In genomic region chr5:119335979-119336378, GRCm38 (mm10) we compare ENCODE assay signal across 26 mouse cellular contexts.
DNase-seq lines count a peak whose midpoint lies in the region; ATAC-seq and TF ChIP-seq lines count a peak whose summit lies in the region.
"Had no signal": no experiment of that assay in that cellular context is flagged by ENCODE, and none has a peak within 500 bp of the region (broad histone marks: within the 10 kb centered on the region; RNA-seq: fewer than 3 reads in every experiment).

No protein-coding gene starts in this region.

- ATAC-seq in heart, embryonic 15.5 days (replicated peaks; ENCODE audit: insufficient number of reproducible peaks, insufficient read depth, low FRiP score, low read depth): 0 out of 2 replicates have a peak, but pooled peaks have one; percentile 22
- ATAC-seq in megakaryocyte, adult 5-6 weeks (ENCODE audit: poor library complexity, severe bottlenecking): 0 out of 2 replicates have a peak, but pooled peaks have one; percentile 24
- ATAC-seq in megakaryocyte-erythroid progenitor cell, adult 5-6 weeks (replicated peaks; ENCODE audit: low FRiP score, low TSS enrichment, poor library complexity, severe bottlenecking): peak; percentile 77
- ATAC-seq in midbrain, postnatal 0 days (ENCODE audit: low FRiP score): no peak
- ATAC-seq: activated CD4-positive, CD25-positive, alpha-beta regulatory T cell, adult 4 months; forebrain, embryonic 14.5 days; forebrain, postnatal 0 days; hindbrain, embryonic 16.5 days; intestine, embryonic 16.5 days had no signal

- H3K4me2 ChIP-seq in heart, embryonic 15.5 days: no peak overlapping the region
- no peak overlapping the region for H3K4me2 ChIP-seq in midbrain, postnatal 0 days (ENCODE audit: low read depth, low read length, poor library complexity, severe bottlenecking)
- H3K4me2 ChIP-seq: embryonic facial prominence, embryonic 12.5 days; embryonic facial prominence, embryonic 15.5 days; heart, embryonic 13.5 days; hindbrain, embryonic 13.5 days had no signal

- peaks cover 8% of the 10 kb centered on the region; the same call in 1 of the 2 replicates for H3K4me1 ChIP-seq in heart, embryonic 15.5 days (replicated peaks)
- H3K4me1 ChIP-seq in midbrain, postnatal 0 days (ENCODE audit: insufficient read depth, low read length): no peaks in the 10 kb centered on the region
- H3K4me1 ChIP-seq: embryonic facial prominence, embryonic 12.5 days; embryonic facial prominence, embryonic 15.5 days; hindbrain, embryonic 10.5 days; hindbrain, embryonic 13.5 days had no signal

- H3K36me3 ChIP-seq in heart, embryonic 15.5 days: no peaks in the 10 kb centered on the region
- no peaks in the 10 kb centered on the region for H3K36me3 ChIP-seq in midbrain, postnatal 0 days (ENCODE audit: insufficient read depth, low read length)
- H3K36me3 ChIP-seq: embryonic facial prominence, embryonic 12.5 days; embryonic facial prominence, embryonic 15.5 days; heart, embryonic 10.5 days; heart, embryonic 13.5 days; hindbrain, embryonic 10.5 days; hindbrain, embryonic 13.5 days had no signal

- no peak overlapping the region for H3K27ac ChIP-seq in heart, embryonic 15.5 days
- no peak overlapping the region for H3K27ac ChIP-seq in midbrain, postnatal 0 days (ENCODE audit: low read depth, low read length)
- H3K27ac ChIP-seq: embryonic facial prominence, embryonic 12.5 days; embryonic facial prominence, embryonic 15.5 days; gastrocnemius, adult 2 months; heart, embryonic 10.5 days; heart, embryonic 13.5 days; hindbrain, embryonic 10.5 days; hindbrain, embryonic 13.5 days had no signal

- H3K4me3 ChIP-seq in heart, embryonic 15.5 days: no peak overlapping the region
- no peak overlapping the region for H3K4me3 ChIP-seq in midbrain, postnatal 0 days (ENCODE audit: low read depth, low read length)
- H3K4me3 ChIP-seq: embryonic facial prominence, embryonic 12.5 days; embryonic facial prominence, embryonic 15.5 days; gastrocnemius, adult 2 months; heart, embryonic 10.5 days; heart, embryonic 13.5 days; hindbrain, embryonic 10.5 days; hindbrain, embryonic 13.5 days had no signal

- 53% methylated on average over 6 of the region's 6 CpGs for WGBS in heart, embryonic 15.5 days
- WGBS in midbrain, postnatal 0 days: 86% methylated on average over 6 of the region's 6 CpGs

- intact Hi-C loops in heart, postnatal 25 days (cut with DNase I): no loop called here

- H3K9ac ChIP-seq in heart, embryonic 15.5 days: no peak overlapping the region
- no peak overlapping the region for H3K9ac ChIP-seq in midbrain, postnatal 0 days (replicated peaks; ENCODE audit: low read length, poor library complexity, severe bottlenecking)
- H3K9ac ChIP-seq: embryonic facial prominence, embryonic 12.5 days; embryonic facial prominence, embryonic 15.5 days; forebrain, postnatal 0 days; heart, embryonic 13.5 days; hindbrain, embryonic 13.5 days had no signal

- H3K9me3 ChIP-seq in heart, embryonic 15.5 days (replicated peaks): no peaks in the 10 kb centered on the region
- H3K9me3 ChIP-seq in midbrain, postnatal 0 days (ENCODE audit: low read length): no peaks in the 10 kb centered on the region
- H3K9me3 ChIP-seq: embryonic facial prominence, embryonic 12.5 days; embryonic facial prominence, embryonic 15.5 days; heart, embryonic 10.5 days; heart, embryonic 13.5 days; hindbrain, embryonic 10.5 days; hindbrain, embryonic 13.5 days had no signal

- TF ChIP-seq CTCF in midbrain, postnatal 0 days (IDR thresholded peaks at IDR 0.05): no peak

- DNase-seq in heart, postnatal 25 days (ENCODE audit: low spot score): no peak
- DNase-seq in midbrain, postnatal 0 days (ENCODE audit: low spot score): no peak
- no peak for DNase-seq in testis, postnatal 14 days (ENCODE audit: low spot score)
- DNase-seq: adrenal gland, postnatal 10 days; adrenal gland, postnatal 36 days; B cell, adult 2 months; cerebellum, adult 18-20 months; cerebellum, adult 9-10 months; forebrain, postnatal 0 days; gastrocnemius, adult 2 months; gastrocnemius, postnatal 14 days; heart, postnatal 36 days had no signal

- peaks cover 17% of the 10 kb centered on the region for H3K27me3 ChIP-seq in heart, embryonic 15.5 days
- H3K27me3 ChIP-seq in midbrain, postnatal 0 days (ENCODE audit: insufficient read depth, low read length): no peaks in the 10 kb centered on the region
- H3K27me3 ChIP-seq: CH12.LX; embryonic facial prominence, embryonic 12.5 days; embryonic facial prominence, embryonic 15.5 days had no signal
